ENCODE assay signal across 10 mouse cellular contexts in the genomic region with DNA sequence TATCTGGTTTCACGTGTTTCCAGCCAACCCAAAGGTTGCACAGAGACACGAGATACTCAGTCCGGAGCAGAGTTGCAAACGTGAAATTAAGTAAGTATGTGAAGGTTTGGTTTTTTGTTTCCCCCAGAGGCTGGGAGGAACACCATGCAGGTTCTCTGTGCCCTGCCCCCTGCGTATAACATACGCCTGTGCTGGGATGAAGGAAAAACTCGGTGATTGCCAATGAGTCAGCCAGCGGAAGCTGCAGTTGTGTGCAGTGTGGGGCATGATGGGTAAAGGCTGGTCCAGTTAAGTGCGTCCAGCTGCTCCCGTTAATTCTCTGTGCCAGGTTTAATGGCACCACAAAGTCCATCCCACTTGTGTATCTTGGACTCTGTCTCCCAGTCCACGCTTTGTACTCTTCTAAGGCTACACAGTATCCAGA. TPM values are rescaled to one million over a fixed set of nuclear protein-coding genes. Genes with fewer than 3 reads are reported as not detected.
DNase-seq lines count a peak whose midpoint lies in the region.
"Had no signal": no experiment of that assay in that cellular context is flagged by ENCODE, and none has a peak within 500 bp of the region (broad histone marks: within the 10 kb centered on the region; RNA-seq: fewer than 3 reads in every experiment).

No protein-coding gene starts in this region.

- intact Hi-C loops in gastrocnemius, postnatal 36 days (cut with DNase I), result loop anchor here (5.0 to 10.0 kb wide), 3 partner anchors 32 to 103 kb away; no protein-coding TSS in a partner anchor

- peak; percentile 24 for DNase-seq in gastrocnemius, postnatal 25 days
- no peak for DNase-seq in gastrocnemius, postnatal 36 days
- peak; percentile 11 for DNase-seq in testis, postnatal 14 days (ENCODE audit: low spot score)
- DNase-seq in testis, postnatal 10 days (ENCODE audit: low spot score), result no peak
- peak; percentile 52 for DNase-seq in kidney, postnatal 14 days
- no peak for DNase-seq in right cerebral cortex, postnatal 36 days (ENCODE audit: low spot score in 2 of 2)
- DNase-seq in frontal cortex, postnatal 14 days (ENCODE audit: low spot score in 2 of 2), result no peak
- DNase-seq in natural killer cell, adult 2 months (ENCODE audit: low spot score in 2 of 2), result no peak
- DNase-seq: right cerebral cortex, adult 18-20 months; thymus, postnatal 25 days had no signal

RNA-seq across cellular contexts. Expression of a gene that starts 4.4 kb away (rescaled TPM):
- 100 to 1,000 TPM in 1 of 2 experiments, 10 to 100 TPM in 1; 92.1 to 102 TPM for total RNA-seq in gastrocnemius, postnatal 25 days (2021)
- 100 to 1,000 TPM; 133 to 134 TPM for total RNA-seq in gastrocnemius, postnatal 36 days (2021)

Comparison
In these comparisons a context has a peak if more than half of its experiments do, and no peak if none do; other contexts are left out.
1. DNase-seq: peak in gastrocnemius, postnatal 25 days (single experiment), testis, postnatal 14 days (single experiment) and kidney, postnatal 14 days (single experiment); none in gastrocnemius, postnatal 36 days (0 of 2), testis, postnatal 10 days (single experiment), right cerebral cortex, postnatal 36 days (0 of 2), frontal cortex, postnatal 14 days (0 of 2) and natural killer cell, adult 2 months (0 of 2).